Comparison of ENCODE assay signal across 9 mouse cellular contexts in genomic region chr19:40343018-40343417, GRCm38 (mm10).
A peak's percentile ranks its signal among the peaks of the same experiment; 100 is the strongest.
DNase-seq lines count a peak whose midpoint lies in the region; ATAC-seq lines count a peak whose summit lies in the region.
"Had no signal": no experiment of that assay in that cellular context is flagged by ENCODE, and none has a peak within 500 bp of the region (broad histone marks: within the 10 kb centered on the region; RNA-seq: fewer than 3 reads in every experiment).

No protein-coding gene starts in this region.

- ATAC-seq in forebrain, embryonic 16.5 days: peak; percentile 80
- ATAC-seq in megakaryocyte progenitor cell, adult 5-6 weeks (replicated peaks; ENCODE audit: poor library complexity): peak; percentile 96

- H3K9ac ChIP-seq in forebrain, embryonic 16.5 days (replicated peaks; ENCODE audit: low read depth, low read length): no peak overlapping the region
- H3K9ac ChIP-seq: limb, embryonic 15.5 days had no signal

- 8% methylated on average over 5 of the region's 5 CpGs for WGBS in forebrain, embryonic 16.5 days

- H3K27ac ChIP-seq in forebrain, embryonic 16.5 days (ENCODE audit: low read length): no peak overlapping the region
- H3K27ac ChIP-seq: limb, embryonic 15.5 days had no signal

- no peaks in the 10 kb centered on the region for H3K9me3 ChIP-seq in forebrain, embryonic 16.5 days (ENCODE audit: control insufficient read depth, low read length)
- H3K9me3 ChIP-seq: limb, embryonic 15.5 days had no signal

- no peak overlapping the region for H3K4me3 ChIP-seq in forebrain, embryonic 16.5 days (replicated peaks; ENCODE audit: low read length)
- H3K4me3 ChIP-seq: limb, embryonic 15.5 days had no signal

- H3K4me1 ChIP-seq in forebrain, embryonic 16.5 days (replicated peaks; ENCODE audit: control insufficient read depth, insufficient read depth, low read length): peaks cover 11% of the 10 kb centered on the region
- H3K4me1 ChIP-seq: limb, embryonic 15.5 days had no signal

- DNase-seq in MN1 (ENCODE audit: low spot score): peak; percentile 62
- peak; percentile 68 for DNase-seq in cerebellum, adult 11-12 months
- peak; percentile 86 for DNase-seq in induced T-regulatory cell, adult 2 months (ENCODE audit: low read depth)
- DNase-seq in left cerebral cortex, adult 18-20 months (ENCODE audit: low spot score in 2 of 2): peak; percentile 84 to 91
- peak; percentile 85 to 88 for DNase-seq in right cerebral cortex, adult 2 months (ENCODE audit: low spot score in 2 of 2)
- peak; percentile 45 for DNase-seq in urinary bladder, postnatal 10 days (ENCODE audit: low spot score)

- no peak overlapping the region for H3K4me2 ChIP-seq in forebrain, embryonic 16.5 days (ENCODE audit: low read length)
- H3K4me2 ChIP-seq: limb, embryonic 15.5 days had no signal

- H3K27me3 ChIP-seq in forebrain, embryonic 16.5 days (replicated peaks; ENCODE audit: control insufficient read depth, insufficient read depth, low read length): no peaks in the 10 kb centered on the region
- H3K27me3 ChIP-seq: limb, embryonic 15.5 days had no signal

- no peaks in the 10 kb centered on the region; the same call in 1 of the 2 replicates for H3K36me3 ChIP-seq in forebrain, embryonic 16.5 days (ENCODE audit: control insufficient read depth, insufficient read depth)
- H3K36me3 ChIP-seq: limb, embryonic 15.5 days had no signal
